In the genomic region with DNA sequence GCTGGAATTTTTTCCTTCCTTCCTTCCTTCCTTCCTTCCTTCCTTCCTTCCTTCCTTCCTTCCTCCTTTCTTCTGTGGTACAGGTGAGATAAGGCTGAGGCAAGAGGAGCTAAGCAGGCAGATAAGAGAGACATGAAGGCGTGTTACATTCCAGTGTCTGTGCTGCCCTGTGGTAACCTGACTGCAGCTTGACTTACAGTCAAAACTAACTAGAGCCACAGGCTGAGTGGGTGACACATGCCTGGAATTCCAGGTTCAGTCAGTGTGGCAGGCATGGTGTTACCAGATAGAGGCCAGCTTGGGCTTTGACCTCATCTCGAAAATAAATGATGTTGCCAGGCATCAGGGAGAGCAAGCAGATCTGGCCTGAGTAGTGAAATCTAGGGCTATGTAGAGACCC, we compare ENCODE assay signal across 15 mouse cellular contexts. TPM values are rescaled to one million over a fixed set of nuclear protein-coding genes. Genes with fewer than 3 reads are reported as not detected.
DNase-seq lines count a peak whose midpoint lies in the region; ATAC-seq and TF ChIP-seq lines count a peak whose summit lies in the region.
"Had no signal": no experiment of that assay in that cellular context is flagged by ENCODE, and none has a peak within 500 bp of the region (broad histone marks: within the 10 kb centered on the region; RNA-seq: fewer than 3 reads in every experiment).

No protein-coding gene starts in this region.

- peaks cover 3% of the 10 kb centered on the region for H3K36me3 ChIP-seq in heart, embryonic 13.5 days
- H3K36me3 ChIP-seq in kidney, adult 2 months (ENCODE audit: control insufficient read depth, insufficient read depth, low read length) = no peaks in the 10 kb centered on the region
- peaks cover 4% of the 10 kb centered on the region; the same call in 1 of the 2 replicates for H3K36me3 ChIP-seq in hindbrain, embryonic 13.5 days
- no peaks in the 10 kb centered on the region for H3K36me3 ChIP-seq in midbrain, embryonic 11.5 days (ENCODE audit: control insufficient read depth, insufficient read depth, low read length)
- H3K36me3 ChIP-seq: embryonic facial prominence, embryonic 15.5 days; G1E; liver, embryonic 12.5 days had no signal

- H3K27me3 ChIP-seq in heart, embryonic 13.5 days (replicated peaks) = no peaks in the 10 kb centered on the region
- no peaks in the 10 kb centered on the region for H3K27me3 ChIP-seq in kidney, adult 2 months (replicated peaks; ENCODE audit: control insufficient read depth, insufficient read depth, low read length)
- no peaks in the 10 kb centered on the region for H3K27me3 ChIP-seq in hindbrain, embryonic 13.5 days
- no peaks in the 10 kb centered on the region for H3K27me3 ChIP-seq in midbrain, embryonic 11.5 days (ENCODE audit: control insufficient read depth, insufficient read depth, low read length)
- H3K27me3 ChIP-seq: embryonic facial prominence, embryonic 15.5 days; liver, embryonic 12.5 days; megakaryocyte, embryonic 14.5 days had no signal

- WGBS in heart, embryonic 13.5 days = 10% methylated on average over 2 of the region's 2 CpGs
- WGBS in kidney, adult 2 months = 38% methylated on average over 2 of the region's 2 CpGs
- WGBS in hindbrain, embryonic 13.5 days = 90% methylated on average over 2 of the region's 2 CpGs
- 69% methylated on average over 2 of the region's 2 CpGs for WGBS in midbrain, embryonic 11.5 days

- ATAC-seq in heart, embryonic 13.5 days (ENCODE audit: extremely low read depth, insufficient number of reproducible peaks, low FRiP score, low TSS enrichment) = peak; percentile 72; the same call in 1 of the 2 replicates
- ATAC-seq in hindbrain, embryonic 13.5 days (ENCODE audit: low FRiP score) = no peak
- ATAC-seq in midbrain, embryonic 11.5 days (ENCODE audit: low FRiP score) = no peak
- ATAC-seq: liver, embryonic 12.5 days had no signal

- peak overlapping the region; percentile 93 for H3K27ac ChIP-seq in heart, embryonic 13.5 days (replicated peaks)
- H3K27ac ChIP-seq in kidney, adult 2 months (ENCODE audit: insufficient read depth, low read depth, low read length) = peak overlapping the region; percentile 32; the same call in 1 of the 2 replicates
- H3K27ac ChIP-seq in hindbrain, embryonic 13.5 days = no peak overlapping the region
- no peak overlapping the region for H3K27ac ChIP-seq in midbrain, embryonic 11.5 days (ENCODE audit: low read depth, low read length)
- H3K27ac ChIP-seq: embryonic facial prominence, embryonic 15.5 days; hindbrain, embryonic 14.5 days; liver, embryonic 12.5 days had no signal

- DNase-seq in heart, adult 11 months = peak; percentile 90
- no peak for DNase-seq in heart, postnatal 36 days
- peak; percentile 54 for DNase-seq in kidney, adult 2 months
- DNase-seq in lung, postnatal 36 days = peak; percentile 39
- DNase-seq in midbrain, embryonic 11.5 days (ENCODE audit: low spot score, missing footprints) = no peak
- DNase-seq in thymus, postnatal 0 days (ENCODE audit: low spot score) = no peak
- DNase-seq: cerebellum, postnatal 25 days; retina, postnatal 1 day had no signal

- TF ChIP-seq CTCF in kidney, adult 2 months (conservative IDR thresholded peaks at IDR 0.05; ENCODE audit: insufficient read depth, insufficient read length, low read depth, low read length) = no peak

- H3K4me2 ChIP-seq in heart, embryonic 13.5 days = peak overlapping the region; percentile 44
- no peak overlapping the region for H3K4me2 ChIP-seq in hindbrain, embryonic 13.5 days
- no peak overlapping the region for H3K4me2 ChIP-seq in midbrain, embryonic 11.5 days
- H3K4me2 ChIP-seq: embryonic facial prominence, embryonic 15.5 days; hindbrain, embryonic 14.5 days; liver, embryonic 12.5 days had no signal

- no peak overlapping the region for H3K4me3 ChIP-seq in heart, embryonic 13.5 days
- no peak overlapping the region for H3K4me3 ChIP-seq in kidney, adult 2 months (ENCODE audit: insufficient read depth, low read depth, low read length)
- no peak overlapping the region for H3K4me3 ChIP-seq in hindbrain, embryonic 13.5 days
- H3K4me3 ChIP-seq in midbrain, embryonic 11.5 days (ENCODE audit: low read depth, low read length) = no peak overlapping the region
- H3K4me3 ChIP-seq: embryonic facial prominence, embryonic 15.5 days; liver, embryonic 12.5 days; megakaryocyte, embryonic 14.5 days had no signal

- no peak for TF ChIP-seq POLR2A in kidney, adult 2 months (IDR thresholded peaks at IDR 0.05; ENCODE audit: low read depth, low read length)

- H3K4me1 ChIP-seq in heart, embryonic 13.5 days = peaks cover 38% of the 10 kb centered on the region
- peaks cover 7% of the 10 kb centered on the region; the same call in 1 of the 2 replicates for H3K4me1 ChIP-seq in kidney, adult 2 months (ENCODE audit: control insufficient read depth, insufficient read depth, low read length)
- H3K4me1 ChIP-seq in hindbrain, embryonic 13.5 days (replicated peaks) = peaks cover 8% of the 10 kb centered on the region
- H3K4me1 ChIP-seq in midbrain, embryonic 11.5 days (ENCODE audit: control insufficient read depth, insufficient read depth, low read length) = no peaks in the 10 kb centered on the region

- 0 out of 2 replicates have a peak overlapping the region, but pooled peaks have one; percentile 20 for H3K9ac ChIP-seq in heart, embryonic 13.5 days
- no peak overlapping the region for H3K9ac ChIP-seq in hindbrain, embryonic 13.5 days
- no peak overlapping the region for H3K9ac ChIP-seq in midbrain, embryonic 11.5 days (ENCODE audit: low read length)
- H3K9ac ChIP-seq: embryonic facial prominence, embryonic 15.5 days; hindbrain, embryonic 14.5 days; liver, embryonic 12.5 days had no signal

- H3K9me3 ChIP-seq in heart, embryonic 13.5 days = no peaks in the 10 kb centered on the region
- no peaks in the 10 kb centered on the region for H3K9me3 ChIP-seq in hindbrain, embryonic 13.5 days
- no peaks in the 10 kb centered on the region for H3K9me3 ChIP-seq in midbrain, embryonic 11.5 days (ENCODE audit: control insufficient read depth, low read length)
- H3K9me3 ChIP-seq: embryonic facial prominence, embryonic 15.5 days; G1E; liver, embryonic 12.5 days; megakaryocyte, embryonic 14.5 days had no signal

- intact Hi-C loops in heart, postnatal 36 days (cut with DNase I) = no loop called here

RNA-seq across cellular contexts. Expression of a gene that starts 53.8 kb away (rescaled TPM):
- total RNA-seq in heart, postnatal 36 days (2021) = 1 to 10 TPM; 6.2 to 8.7 TPM
- polyA plus RNA-seq in heart, embryonic 13.5 days (2015; fragmentation: Nextera tagmentation; extraction: Ambion mirVana) = 21.8 and 24.0 TPM in 2 replicates
- polyA plus RNA-seq in kidney, adult 2 months (2012; rRNA removed) = 1.4 and 1.7 TPM in 2 replicates
- 35.1 and 35.8 TPM in 2 replicates for polyA plus RNA-seq in hindbrain, embryonic 13.5 days (2015; fragmentation: Nextera tagmentation; extraction: Ambion mirVana)
- polyA plus RNA-seq in midbrain, embryonic 11.5 days (2014; fragmentation: Nextera tagmentation; extraction: Ambion mirVana) = 33.3 and 36.0 TPM in 2 replicates
- 11.6 and 14.5 TPM in 2 replicates for polyA plus RNA-seq in thymus, postnatal 0 days (2015; fragmentation: Nextera tagmentation; extraction: Ambion mirVana)
- polyA plus RNA-seq: G1E had no signal

Comparison
In these comparisons a context has a peak if more than half of its experiments do, and no peak if none do; other contexts are left out.
1. DNase-seq: peak in heart, adult 11 months (single experiment), kidney, adult 2 months (single experiment) and lung, postnatal 36 days (single experiment); none in heart, postnatal 36 days (0 of 2), midbrain, embryonic 11.5 days (single experiment) and thymus, postnatal 0 days (single experiment).
2. H3K27ac ChIP-seq: peak in heart, embryonic 13.5 days (single experiment) and kidney, adult 2 months (single experiment); none in hindbrain, embryonic 13.5 days (single experiment) and midbrain, embryonic 11.5 days (single experiment).